Mouse (Mus musculus): ENCODE measurements around the gene Gnl1.
A peak's percentile ranks its signal among the peaks of the same experiment; 100 is the strongest.
"Not testable (repeated sequence)": the region's sequence is repeated elsewhere in the genome, so short reads cannot be mapped to it uniquely, and the experiment has no call there.

Gnl1 gene

DNA sequence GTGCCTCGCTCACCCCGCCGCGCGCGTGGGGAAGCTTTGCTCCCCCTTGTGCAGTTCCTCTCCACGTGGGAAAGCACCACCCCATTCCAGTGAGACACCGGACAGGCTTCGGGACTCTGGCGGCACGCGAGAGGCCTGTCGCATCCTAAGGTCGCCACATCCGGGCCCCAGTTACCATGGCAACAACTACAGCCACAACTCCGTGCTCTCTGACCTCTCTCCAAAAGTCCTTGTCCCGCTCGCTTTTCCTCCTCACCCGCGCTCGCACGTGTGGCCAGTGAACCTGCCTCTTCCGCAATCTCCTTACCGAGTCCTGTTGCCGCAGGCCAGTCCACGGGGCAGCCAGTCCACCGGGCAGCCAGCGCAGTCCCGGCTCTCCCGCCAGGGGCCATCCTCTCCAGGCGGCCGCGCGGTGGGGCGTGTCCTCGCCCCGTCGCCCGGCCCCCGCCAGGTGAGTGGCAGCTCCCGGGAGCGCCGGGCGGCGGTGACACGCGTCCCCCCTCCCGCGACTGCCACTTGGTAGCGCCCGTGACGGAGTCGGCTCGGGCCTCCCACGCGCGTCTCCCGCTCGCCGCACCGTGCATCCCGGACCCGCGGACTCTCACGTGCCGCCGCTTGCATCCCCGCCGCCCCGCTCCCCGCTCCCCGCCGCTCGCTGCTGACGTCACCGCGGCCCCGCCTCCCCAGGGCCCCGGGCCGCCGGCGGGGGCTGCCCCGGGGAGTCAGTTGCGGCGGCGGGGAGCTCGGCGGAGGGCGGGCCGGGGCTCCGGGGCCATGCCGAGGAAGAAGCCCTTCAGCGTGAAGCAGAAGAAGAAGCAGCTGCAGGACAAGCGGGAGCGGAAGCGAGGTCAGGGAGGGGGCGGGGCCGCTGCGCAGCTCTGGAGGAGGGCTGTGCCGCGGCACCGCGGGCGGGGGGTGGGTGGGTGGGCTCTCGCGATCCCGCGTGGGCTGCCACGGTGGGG, at the start of gene Gnl1, which contains the start of gene Prr3:
Gnl1 (plus strand) TSS at position 451 of the 962 bp plus-strand sequence.
Prr3 (minus strand) TSS at position 836 of the 962 bp plus-strand sequence.
- DNase-seq (ENCODE audit: low spot score in 2 of 2): peak; percentile 92 to 94

DNA sequence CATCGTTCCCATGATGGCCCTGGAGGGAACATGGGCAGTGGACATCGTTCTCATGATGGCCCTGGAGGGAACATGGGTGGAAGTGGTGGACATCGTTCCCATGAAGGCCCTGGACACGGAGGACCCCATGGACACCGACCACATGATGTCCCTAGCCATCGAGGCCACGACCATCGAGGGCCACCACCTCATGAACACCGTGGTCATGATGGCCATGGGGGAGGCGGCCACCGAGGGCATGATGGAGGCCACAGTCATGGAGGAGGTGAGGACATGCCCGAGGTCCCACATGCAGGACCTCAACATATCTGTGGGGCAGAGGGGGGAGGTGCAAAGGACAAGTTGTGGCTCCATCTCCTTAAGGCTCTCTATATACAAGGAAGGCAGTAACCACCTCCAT, 49.0 kb upstream of the Gnl1 start:
- no peak for DNase-seq (ENCODE audit: low spot score in 2 of 2)

DNA sequence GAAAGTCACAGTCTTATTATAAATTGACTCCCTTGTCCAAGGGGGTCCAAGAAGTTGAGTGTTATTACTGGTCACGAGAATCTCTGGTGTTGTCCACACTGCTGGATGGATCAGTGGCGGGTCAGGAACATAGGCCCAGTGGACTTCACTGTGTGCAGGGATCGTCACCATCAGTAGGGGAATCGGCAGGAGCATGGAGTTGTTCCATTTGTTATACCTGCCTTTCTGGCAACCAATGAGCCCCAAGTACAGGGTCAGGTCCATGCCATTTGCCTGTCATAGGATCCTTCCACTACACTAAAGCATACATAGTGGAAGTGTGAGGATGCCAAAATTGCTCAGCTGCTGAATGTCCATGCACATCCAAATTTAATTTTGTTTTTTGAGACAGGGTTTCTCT, 47.0 kb upstream of the Gnl1 start:
- no peak for DNase-seq (ENCODE audit: low spot score in 2 of 2)

DNA sequence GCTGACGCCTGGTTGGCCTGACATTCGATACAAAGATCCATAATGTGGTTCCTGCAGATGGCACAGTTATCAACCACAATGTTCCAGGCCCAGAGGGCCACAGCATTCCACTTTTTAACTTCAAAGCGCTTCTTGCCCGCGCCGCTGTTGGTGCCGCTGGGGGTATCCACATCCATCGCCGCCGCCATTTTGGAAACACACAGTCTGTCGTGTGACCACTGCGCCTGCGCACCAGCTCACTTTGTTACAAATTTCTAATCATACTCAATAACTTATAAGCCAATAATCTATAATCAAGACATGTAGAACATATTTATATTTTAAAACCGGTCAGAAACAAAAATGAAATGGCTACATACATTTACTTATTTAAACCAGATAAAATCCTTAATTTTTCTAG, 43.9 kb upstream of the Gnl1 start:
- not testable (repeated sequence) for DNase-seq (ENCODE audit: low spot score in 2 of 2)

DNA sequence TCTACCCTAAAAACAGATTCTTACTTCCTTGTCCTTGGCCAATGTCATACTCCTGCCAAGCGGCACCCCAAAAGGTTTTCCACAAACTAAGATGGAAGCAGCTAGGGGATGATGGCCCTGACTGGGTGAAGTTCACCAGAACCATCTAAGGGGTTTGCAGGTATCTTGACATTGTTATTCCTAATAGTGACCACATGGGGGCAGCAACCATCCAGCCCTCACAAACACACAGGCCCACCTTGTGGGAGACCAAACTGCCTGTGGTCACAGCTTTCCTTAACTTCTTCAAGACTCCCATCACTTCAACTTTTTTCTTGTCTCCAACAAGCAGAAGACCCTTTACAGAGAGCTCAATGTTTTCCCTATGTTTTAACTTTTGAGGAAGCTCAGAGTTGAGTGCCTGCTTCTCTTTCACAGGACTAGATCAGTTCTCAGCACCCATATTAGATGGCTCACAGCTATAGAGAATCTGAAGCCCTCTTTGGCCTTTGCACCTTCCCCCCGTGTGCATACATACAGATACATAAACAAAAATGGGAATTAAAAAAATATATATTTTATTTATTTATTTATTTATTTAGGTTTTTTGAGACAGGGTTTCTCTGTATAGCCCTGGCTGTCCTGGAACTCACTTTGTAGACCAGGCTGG, 41.8 kb upstream of the Gnl1 start:
- no peak for DNase-seq (ENCODE audit: low spot score in 2 of 2)

DNA sequence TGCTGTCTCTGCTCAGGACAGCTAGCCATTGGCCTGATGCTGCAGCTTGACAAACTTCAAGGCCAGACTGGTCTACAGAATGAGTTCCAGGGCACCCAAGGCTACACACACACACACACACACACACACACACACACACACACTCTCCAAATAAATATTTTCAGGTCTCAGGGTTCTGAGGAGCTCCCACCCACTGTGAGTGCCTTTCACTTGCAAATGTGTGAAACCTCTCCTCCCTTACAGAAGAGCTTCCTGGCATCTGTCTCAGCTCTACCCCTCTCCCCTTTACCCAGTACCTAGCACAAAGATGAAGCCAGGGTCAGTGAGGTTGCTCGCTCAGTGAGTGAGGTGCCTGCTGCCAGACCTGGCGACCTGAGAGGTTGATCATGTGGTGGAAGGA, 40.5 kb upstream of the Gnl1 start:
- DNase-seq (ENCODE audit: low spot score in 2 of 2): no peak

DNA sequence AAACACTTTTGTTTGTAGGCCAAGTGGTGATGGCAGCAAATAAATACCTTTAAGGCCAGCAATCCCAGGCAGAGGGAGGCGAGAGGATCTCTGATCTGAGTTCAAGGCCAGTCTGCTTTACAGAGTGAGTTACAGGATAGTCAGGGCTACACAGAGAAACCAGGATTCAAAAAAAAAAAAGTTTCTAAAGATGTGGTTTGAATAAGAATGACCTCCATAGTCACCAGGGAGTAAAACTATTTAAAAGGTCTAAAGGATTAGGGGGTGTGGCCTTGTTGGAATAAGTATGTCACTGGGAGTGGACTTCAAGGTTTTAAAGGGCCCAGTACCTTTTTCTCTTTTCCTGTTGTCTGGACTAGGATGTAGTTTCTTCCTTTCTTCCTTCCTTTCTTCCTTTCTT, 39.7 kb upstream of the Gnl1 start:
- no peak for DNase-seq (ENCODE audit: low spot score in 2 of 2)

DNA sequence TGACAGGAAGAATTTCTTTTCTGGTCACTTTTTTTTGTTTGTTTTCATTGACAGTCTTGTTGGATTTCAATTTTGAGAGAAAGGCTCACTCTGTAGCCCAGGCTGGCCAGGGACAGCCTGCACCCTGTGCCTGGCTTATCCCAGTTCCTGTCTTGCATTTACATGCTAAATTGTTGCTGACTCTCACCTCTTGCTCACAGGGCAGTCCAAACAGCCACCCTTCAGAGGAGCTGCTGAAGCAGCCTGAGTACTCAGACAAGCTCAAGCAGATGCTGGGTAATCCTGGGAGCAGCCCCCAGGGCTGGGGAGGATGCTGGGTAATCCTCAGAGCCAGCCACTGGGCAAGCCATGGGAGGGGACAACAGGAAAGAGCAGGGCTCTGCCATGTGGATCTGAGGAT, 28.7 kb upstream of the Gnl1 start:
- not testable (repeated sequence) for DNase-seq (ENCODE audit: low spot score in 2 of 2)

DNA sequence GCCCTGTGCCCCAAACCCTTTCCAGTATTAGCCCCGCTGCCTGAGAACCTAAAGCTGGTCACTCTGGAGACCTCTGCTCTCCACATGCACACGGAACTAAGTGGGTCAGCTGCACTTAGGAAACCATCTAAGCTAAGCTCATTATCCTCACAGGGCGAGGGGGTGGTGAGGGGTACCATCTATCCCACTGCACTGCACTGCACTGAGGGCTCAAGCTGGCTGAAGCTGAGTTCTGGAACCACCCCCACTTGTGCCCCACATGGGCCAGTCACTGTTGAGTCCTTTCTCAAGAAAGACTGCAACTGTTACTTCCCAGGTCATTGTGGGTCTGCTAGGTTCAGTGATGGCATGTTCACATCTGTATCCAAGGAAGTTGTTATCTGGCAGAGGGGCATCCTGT, 27.1 kb upstream of the Gnl1 start:
- not testable (repeated sequence) for DNase-seq (ENCODE audit: low spot score in 2 of 2)

DNA sequence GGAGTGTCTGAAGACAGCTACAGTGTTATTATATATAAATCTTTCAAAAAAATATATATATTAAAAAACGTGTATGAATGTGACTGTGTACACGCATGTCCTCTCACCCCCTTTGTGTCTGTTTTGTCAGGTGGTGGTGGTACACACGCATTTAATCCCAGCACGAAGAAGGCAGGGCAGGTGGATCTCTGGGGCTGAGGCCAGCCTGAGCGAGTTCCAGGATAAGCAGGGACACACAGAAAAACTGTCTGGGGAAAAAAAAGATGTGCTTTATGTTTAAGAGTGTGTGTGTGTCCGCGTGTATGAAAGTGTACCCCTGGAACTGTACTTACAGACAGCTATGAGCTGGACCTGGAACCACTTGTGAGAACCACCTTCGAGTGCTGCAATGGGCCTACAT, 25.0 kb upstream of the Gnl1 start:
- no peak for DNase-seq (ENCODE audit: low spot score in 2 of 2)

DNA sequence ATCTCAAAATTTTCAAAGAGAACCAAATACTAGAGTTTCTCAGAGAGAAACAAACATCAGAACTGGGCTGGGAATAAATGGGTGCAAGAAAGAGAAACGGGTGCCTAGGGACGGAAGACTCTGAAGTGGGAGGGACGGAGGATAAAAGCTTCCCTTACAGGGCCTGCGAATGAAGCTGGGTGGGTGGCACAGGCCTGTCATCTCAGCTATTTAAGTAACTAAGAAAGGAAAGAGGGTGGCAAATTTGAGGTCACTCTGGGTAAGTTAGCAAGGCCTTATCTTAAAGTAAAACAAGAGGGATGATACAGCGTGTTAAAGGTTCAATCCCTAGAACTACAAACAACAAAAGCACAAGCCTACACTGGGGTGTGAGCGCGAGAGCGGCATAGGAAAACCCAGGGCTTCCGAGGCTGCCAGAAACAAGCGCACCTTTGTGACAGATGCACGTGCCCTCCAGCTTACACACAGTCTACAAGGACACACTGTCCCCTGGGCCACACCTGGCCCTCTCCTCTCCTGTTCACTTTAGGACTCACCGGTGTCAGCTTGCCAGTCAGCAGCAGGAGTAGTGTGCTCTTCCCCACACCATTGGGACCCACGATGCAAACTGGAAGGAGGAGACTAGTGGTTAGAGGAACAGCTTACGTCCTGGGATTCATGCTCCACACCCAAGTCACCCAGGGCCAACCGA, 21.0 kb upstream of the Gnl1 start:
- no peak for DNase-seq (ENCODE audit: low spot score in 2 of 2)

DNA sequence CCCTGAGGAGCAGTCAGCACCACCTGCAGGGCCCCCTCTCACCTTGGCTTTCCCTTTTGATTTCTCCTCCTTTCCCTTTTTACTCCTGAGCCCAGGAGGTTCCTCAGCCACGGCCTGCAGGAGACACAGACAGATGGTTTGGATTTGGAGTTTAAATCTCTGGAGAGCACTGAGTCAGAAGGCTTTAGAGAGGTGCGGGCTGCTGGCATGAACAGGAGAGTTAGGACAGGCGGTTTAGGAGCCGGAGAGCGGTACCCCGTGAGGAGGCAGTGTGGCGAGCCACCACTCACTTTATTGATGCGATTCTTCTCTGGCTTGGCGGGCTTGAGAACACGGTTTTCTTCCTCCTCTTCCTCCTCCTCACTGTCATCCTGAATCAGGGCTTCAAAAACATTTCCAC, 16.4 kb upstream of the Gnl1 start:
- no peak for DNase-seq (ENCODE audit: low spot score in 2 of 2)

DNA sequence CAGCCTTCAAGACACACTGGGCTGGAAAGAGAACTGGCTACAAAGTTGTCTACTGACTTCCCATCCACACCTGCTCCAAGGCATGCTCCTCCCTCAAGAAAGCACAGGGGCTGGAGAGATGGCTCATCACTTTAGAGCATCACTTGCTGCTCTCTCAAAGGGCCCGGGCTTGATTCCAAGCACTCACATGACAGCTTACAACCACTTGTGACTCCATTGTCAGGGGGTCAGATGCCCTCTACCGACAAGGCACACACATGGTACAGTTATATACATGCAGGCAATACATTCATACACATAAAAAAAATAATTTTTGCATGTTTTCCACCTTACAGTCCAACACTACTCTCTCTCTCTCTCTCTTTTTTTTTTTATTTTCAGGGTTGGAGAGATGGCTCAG, 12.0 kb upstream of the Gnl1 start:
- no peak for DNase-seq (ENCODE audit: low spot score in 2 of 2)

DNA sequence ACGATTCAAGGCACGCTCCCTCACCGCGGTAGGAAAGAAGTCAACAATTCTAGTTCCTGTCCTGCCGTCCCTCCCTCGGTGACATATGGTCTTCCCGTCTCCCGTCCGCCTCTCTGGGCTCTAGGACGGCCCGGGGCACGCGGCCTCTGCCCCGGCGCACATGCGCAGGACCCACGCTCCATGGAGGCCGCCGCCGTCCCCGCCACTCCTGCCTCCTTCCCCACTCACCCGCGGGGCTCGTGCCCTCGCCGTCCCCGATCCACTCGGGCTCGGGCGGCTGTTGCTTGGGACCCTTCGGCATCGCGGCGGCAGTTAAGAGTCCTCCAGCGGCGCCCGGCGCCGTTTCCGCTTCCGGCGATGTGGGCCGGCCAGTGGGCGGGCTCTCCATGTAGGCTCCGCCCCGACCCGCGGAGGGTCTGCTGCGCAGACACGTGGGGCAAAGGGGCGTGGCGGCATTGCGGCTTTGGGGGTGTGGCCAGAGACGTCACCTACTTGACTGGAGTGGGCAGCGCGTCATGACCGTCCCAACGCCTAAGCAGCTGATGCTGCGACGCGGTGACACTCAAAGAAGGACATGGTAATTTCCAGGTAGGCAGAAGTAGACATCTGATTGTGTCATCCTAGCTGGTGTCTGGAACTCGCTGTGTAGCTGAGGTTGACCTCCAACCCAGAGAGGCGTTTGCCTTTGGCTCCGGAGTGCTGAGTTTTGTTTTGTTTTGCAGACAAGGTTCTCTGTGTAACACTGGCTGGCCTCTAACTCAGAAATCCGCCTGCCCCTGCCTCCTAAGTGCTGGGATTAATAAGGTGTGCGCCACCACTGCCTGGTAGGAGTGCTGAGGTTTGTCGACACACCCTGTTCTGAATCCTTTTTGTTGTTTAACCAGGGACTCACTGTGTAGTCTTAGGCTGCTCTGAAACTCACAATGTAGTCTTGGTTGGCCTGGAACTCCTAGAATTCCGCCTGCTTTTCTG, 9.9 kb upstream of the Gnl1 start, which contains the start of gene Abcf1:
Abcf1 (minus strand) TSS at position 344 of the 972 bp plus-strand sequence.
- peak; percentile 92 to 98 for DNase-seq (ENCODE audit: low spot score in 2 of 2)

DNA sequence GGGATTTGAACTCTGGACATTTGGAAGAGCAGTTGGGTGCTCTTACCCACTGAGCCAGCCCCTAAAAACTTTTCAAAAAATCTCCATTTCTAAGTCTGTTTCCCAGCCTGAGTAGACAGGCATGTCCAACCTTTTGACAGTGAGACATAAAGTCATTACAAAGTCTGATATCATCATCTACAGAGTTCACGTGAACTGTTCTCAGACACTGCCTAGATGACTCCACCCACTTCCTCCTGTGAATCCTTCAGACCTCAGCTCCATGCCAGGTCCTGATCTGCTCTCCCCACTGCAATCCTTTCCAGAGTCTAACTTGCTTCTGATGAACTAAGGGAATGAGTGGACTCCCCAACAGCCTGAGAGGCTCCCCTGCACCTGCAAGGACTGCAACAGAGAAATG, 7.5 kb upstream of the Gnl1 start:
- DNase-seq (ENCODE audit: low spot score in 2 of 2): no peak

DNA sequence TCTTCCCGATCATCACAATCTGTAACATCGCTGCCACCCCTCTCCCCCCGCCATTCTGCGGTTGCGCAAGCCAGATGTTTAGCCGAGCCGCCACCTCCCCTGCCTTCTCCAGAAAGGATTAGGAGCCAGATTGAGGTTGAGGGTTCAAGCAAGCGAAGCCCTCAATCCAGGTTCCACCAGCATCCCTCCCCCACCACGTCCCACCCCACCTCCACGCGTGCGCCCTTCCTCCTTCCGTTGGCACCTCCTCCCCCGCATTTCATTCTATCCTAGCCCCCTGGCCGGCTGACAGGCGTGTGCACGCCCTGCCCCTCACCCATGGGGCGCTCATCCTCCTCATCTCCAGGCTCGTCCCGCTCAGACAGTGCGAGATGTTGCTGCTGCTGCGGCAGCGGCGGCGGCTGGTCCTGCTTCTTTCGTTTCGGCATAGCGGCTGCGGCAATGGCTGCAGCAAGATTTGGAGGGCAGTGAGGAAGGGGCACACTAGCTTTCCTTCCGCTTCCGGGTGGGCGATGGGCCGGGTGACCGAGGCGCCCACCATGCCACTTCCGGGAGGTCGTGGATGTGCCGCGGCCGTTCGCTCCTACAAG, 745 bp upstream of the Gnl1 start:
- DNase-seq (ENCODE audit: low spot score in 2 of 2): peak in 1 of 2 experiments; percentile 89

DNA sequence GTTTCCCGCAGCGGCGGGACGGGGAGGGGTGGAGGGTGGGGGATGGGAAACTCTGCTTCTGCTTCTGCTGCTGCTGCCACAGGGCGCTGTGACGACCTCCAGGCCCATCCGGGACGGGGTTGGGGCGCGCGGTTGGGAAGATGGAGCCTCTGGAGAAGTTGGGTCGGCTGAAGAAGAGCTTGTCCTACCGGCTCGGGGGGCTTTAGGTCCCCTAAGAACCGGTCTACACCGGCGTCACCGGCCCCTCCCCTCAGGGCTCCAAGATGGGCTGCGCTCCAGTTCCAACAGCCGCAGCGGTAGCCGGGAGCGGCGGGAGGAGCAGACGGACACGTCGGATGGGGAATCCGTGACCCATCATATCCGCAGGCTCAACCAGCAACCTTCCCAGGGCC, 708 bp downstream of the Gnl1 start:
- peak in 1 of 2 experiments; percentile 41 for DNase-seq (ENCODE audit: low spot score in 2 of 2)

DNA sequence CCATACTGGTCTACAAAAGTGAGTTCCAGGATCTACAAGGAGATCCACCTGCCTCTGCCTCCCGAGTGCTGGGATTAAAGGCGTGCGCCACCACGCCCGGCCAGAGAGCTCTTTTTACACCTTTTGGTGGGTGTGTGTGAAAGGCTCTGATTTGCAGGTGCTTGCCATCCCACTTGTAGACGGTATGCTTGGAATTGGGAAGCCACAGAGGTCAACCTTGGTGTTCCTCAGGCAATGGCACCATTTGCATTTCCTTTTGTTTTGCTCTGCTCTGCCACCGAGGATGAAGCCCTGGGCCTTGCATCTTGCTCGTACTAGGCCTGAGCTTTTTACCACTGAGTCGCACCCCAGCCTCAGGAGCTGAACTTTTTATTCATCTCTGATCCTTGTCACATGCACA, 2.1 kb downstream of the Gnl1 start:
- no peak for DNase-seq (ENCODE audit: low spot score in 2 of 2)

DNA sequence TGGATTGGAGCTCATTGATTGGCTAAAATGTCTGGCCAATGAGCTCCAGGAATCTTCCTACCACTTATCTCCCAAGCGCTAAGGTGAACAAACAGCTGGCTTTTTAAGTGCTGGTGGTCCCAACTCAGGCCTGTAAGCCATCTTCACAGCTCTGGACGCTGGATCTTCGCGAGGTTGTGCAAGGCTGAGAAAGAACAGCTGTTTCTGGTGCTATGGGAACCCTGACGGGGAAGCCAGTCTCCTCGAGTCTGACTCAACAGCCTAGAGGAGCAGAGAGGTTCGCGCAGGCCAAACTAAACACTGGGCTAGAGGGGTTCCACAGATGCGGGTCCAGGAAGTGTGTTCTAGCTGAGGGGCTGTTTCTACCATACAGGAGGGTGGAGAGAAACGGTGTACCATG, 12.1 kb downstream of the Gnl1 start:
- no peak for DNase-seq (ENCODE audit: low spot score in 2 of 2)

DNA sequence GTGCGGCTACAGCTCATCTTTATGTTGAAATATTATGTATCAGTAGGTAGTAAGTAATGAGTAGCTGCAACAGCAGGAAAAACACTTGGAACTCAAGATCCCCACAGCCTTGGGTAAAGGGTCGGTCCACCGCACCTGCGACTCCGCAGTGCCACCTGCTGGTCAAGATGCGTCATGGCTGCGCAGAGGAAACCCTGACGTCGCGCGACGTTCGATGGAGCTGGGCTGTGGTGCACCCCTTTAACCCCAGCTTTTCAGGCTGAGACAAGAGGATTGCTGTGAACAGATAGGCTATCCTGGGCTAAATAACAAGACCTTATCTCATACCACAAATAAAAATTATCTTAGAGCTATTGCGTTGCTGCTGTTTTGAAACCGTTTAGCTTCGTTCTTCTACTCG, 14.0 kb downstream of the Gnl1 start:
- peak; percentile 50 to 60 for DNase-seq (ENCODE audit: low spot score in 2 of 2)
